Mouse (Mus musculus): ENCODE results near the gene Ppp1r37. TPM values are rescaled to one million over a fixed set of nuclear protein-coding genes. Genes with fewer than 3 reads are reported as not detected.

The Ppp1r37 gene
- polyA plus RNA-seq, 1 experiment from 2014 or later = 8.3 TPM

DNA sequence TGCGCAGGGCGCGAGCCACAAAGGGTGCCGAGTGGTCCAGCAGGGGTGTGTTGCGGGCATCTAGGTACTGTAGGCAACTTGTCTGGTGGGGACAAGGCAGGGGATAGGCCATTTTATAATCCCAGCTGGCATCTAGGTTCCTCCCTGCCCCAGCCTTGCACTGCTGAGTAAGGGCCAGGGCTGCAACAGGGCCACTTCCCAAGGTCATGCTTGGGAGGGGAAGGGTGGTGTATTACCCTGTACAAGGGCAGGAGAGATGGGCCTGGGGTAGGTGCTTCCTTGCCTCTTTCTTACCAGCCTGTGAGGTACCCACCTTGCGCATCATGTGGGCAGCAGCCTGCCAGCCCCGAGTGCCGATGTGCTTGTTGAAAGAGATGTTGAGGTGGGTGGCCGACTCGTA lies 28.2 kb downstream of the Ppp1r37 start:
- Histone ChIP-seq H3K27ac (ENCODE audit: low read depth) (no peak overlapping the region), H3K27me3 (ENCODE audit: insufficient read depth, low read length) (no peaks in the 10 kb centered on the region), H3K4me1 (ENCODE audit: insufficient read depth) (no peaks in the 10 kb centered on the region), H3K9me3 (ENCODE audit: low read length) (no peaks in the 10 kb centered on the region), H3K4me2 (ENCODE audit: low read depth, low read length) (no peak overlapping the region), H3K36me3 (replicated peaks; ENCODE audit: insufficient read depth, low read length) (peaks cover 53% of the 10 kb centered on the region), H3K9ac (replicated peaks) (no peak overlapping the region), H3K4me3 (ENCODE audit: low read depth, low read length) (no peak overlapping the region)
- no peak for DNase-seq
- ATAC-seq = no peak
- TF ChIP-seq EP300 (IDR thresholded peaks at IDR 0.05; ENCODE audit: low read depth) (no peak), CTCF (IDR thresholded peaks at IDR 0.05; ENCODE audit: low read depth) (no peak)
- 95% methylated on average over 10 of the region's 10 CpGs for WGBS (ENCODE audit: insufficient replicate concordance)

DNA sequence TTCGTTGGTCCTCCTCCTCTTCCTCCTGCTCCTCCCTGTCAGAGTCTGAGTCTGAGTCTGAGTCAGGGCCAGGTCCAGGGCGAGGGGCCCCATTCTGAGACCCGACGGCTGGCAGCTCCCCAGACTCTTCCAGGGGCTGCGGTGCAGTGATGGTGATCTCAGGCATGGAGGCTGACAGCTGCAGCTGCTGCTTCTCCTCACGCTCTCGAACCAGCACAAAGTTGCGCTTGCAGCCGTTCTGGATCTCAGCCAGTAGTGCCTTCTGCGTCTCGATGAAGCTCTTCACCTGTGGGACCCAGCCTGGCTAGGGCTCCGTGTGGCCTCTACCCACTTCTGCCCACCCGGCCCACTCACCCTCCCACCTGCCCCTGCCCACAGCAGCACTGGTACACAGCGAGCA lies 30.6 kb downstream of the Ppp1r37 start:
- Histone ChIP-seq H3K9me3 (ENCODE audit: low read length) (no peaks in the 10 kb centered on the region), H3K4me1 (ENCODE audit: insufficient read depth) (no peaks in the 10 kb centered on the region), H3K27me3 (ENCODE audit: insufficient read depth, low read length) (no peaks in the 10 kb centered on the region), H3K9ac (replicated peaks) (no peak overlapping the region), H3K36me3 (replicated peaks; ENCODE audit: insufficient read depth, low read length) (peaks cover 57% of the 10 kb centered on the region), H3K27ac (ENCODE audit: low read depth) (no peak overlapping the region), H3K4me2 (ENCODE audit: low read depth, low read length) (no peak overlapping the region), H3K4me3 (ENCODE audit: low read depth, low read length) (no peak overlapping the region)
- ATAC-seq = no peak
- TF ChIP-seq EP300 (IDR thresholded peaks at IDR 0.05; ENCODE audit: low read depth) (no peak), CTCF (IDR thresholded peaks at IDR 0.05; ENCODE audit: low read depth) (no peak)
- no peak for DNase-seq
- WGBS (ENCODE audit: insufficient replicate concordance) = 89% methylated on average over 13 of the region's 14 CpGs

DNA sequence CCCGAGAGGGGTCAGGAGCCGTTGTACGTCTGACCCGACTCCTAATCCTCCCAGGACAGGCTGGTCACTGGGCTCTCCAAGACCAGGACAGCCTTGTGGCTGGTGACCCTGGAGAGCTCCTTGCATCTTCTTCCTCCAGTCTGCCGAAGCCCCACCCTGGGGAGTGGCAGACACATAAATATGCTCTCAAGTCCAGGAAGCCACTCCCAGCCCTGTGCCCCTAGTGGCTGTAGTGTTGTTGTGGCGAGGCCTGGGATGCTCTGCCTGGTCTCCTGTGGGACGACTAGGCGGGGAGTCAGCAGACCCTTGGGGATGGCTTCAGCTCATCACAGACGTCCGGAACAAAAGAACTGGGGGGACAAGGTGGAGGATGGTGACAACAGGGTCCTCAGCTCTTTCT lies 31.8 kb downstream of the Ppp1r37 start:
- Histone ChIP-seq H3K36me3 (replicated peaks; ENCODE audit: insufficient read depth, low read length) (peaks cover 55% of the 10 kb centered on the region), H3K27ac (ENCODE audit: low read depth) (no peak overlapping the region), H3K27me3 (ENCODE audit: insufficient read depth, low read length) (no peaks in the 10 kb centered on the region), H3K4me1 (ENCODE audit: insufficient read depth) (no peaks in the 10 kb centered on the region), H3K4me2 (ENCODE audit: low read depth, low read length) (no peak overlapping the region), H3K4me3 (ENCODE audit: low read depth, low read length) (no peak overlapping the region), H3K9ac (replicated peaks) (no peak overlapping the region), H3K9me3 (ENCODE audit: low read length) (no peaks in the 10 kb centered on the region)
- no peak for ATAC-seq
- TF ChIP-seq CTCF (IDR thresholded peaks at IDR 0.05; ENCODE audit: low read depth) (peak; percentile 28), EP300 (IDR thresholded peaks at IDR 0.05; ENCODE audit: low read depth) (no peak)
- WGBS (ENCODE audit: insufficient replicate concordance) = 80% methylated on average over 10 of the region's 10 CpGs
- DNase-seq = no peak

DNA sequence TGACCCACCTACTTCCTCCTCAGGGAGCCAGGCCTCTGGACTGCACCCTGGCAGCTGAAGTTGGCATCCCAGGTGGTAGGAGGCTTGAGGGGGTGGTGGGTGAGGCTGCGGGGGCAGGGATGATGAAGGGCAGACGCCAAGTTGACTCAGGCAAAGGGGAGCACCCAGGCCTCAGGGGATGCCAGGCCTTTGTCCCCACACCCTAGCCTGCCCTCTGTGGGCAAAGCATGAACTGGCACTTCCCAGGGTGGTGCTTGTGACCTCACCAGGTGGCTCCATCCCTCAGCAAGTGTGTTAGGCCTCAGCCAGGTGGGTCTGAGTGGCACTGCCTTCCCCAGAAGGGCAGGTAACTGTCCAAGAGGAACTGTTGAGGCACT lies 37.8 kb downstream of the Ppp1r37 start:
- peak; percentile 20; the same call in 1 of the 2 replicates for TF ChIP-seq CTCF (IDR thresholded peaks at IDR 0.05; ENCODE audit: low read depth)
- no peak for TF ChIP-seq EP300 (IDR thresholded peaks at IDR 0.05; ENCODE audit: low read depth)
- Histone ChIP-seq H3K4me3 (ENCODE audit: low read depth, low read length) (no peak overlapping the region), H3K4me2 (ENCODE audit: low read depth, low read length) (no peak overlapping the region), H3K36me3 (replicated peaks; ENCODE audit: insufficient read depth, low read length) (0 out of 2 replicates have a peak, but pooled peaks cover 6% of the 10 kb centered on the region), H3K27me3 (ENCODE audit: insufficient read depth, low read length) (peaks cover 56% of the 10 kb centered on the region), H3K9me3 (ENCODE audit: low read length) (no peaks in the 10 kb centered on the region), H3K27ac (ENCODE audit: low read depth) (no peak overlapping the region), H3K9ac (replicated peaks) (no peak overlapping the region), H3K4me1 (ENCODE audit: insufficient read depth) (peaks cover 14% of the 10 kb centered on the region)
- WGBS (ENCODE audit: insufficient replicate concordance) = 74% methylated on average over 2 of the region's 2 CpGs
- DNase-seq (no peak), ATAC-seq (no peak)

DNA sequence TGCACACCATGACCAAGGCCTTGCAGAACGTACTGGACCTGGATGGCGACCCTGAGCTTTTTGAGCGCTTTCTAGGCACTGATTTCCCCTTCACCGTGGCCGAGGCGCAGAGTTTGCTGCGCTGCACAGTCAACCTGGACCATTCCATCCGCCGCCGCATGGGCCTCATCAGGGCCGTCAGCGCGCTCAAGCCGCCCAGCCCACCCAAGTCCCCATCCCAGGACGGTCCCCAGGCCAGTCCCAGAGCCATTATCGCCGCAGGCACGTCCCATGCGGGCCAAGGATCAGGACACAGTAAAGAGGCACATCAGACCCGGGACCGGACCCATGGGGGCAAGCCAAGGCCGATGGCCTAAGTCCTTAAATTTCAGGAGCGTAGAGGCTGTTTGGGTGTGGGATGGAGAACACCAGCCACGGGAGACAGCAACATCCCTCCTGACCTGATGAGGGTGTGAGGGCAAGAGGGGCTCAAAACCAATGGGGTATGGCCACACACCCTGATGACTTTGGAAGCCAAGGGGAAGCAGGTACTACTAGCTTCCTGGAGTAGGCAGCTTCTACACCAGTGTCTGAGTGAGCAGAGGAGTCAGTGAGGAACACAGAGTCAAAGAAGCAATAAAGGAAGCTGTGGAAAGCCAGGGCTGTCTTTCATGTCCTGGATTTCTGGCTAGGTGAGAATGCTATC lies 38.3 kb downstream of the Ppp1r37 start:
- Histone ChIP-seq H3K9me3 (ENCODE audit: low read length) (no peaks in the 10 kb centered on the region), H3K4me1 (ENCODE audit: insufficient read depth) (peaks cover 14% of the 10 kb centered on the region), H3K36me3 (replicated peaks; ENCODE audit: insufficient read depth, low read length) (0 out of 2 replicates have a peak, but pooled peaks cover 4% of the 10 kb centered on the region), H3K9ac (replicated peaks) (no peak overlapping the region), H3K4me2 (ENCODE audit: low read depth, low read length) (peak overlapping the region; percentile 62), H3K27me3 (ENCODE audit: insufficient read depth, low read length) (peaks cover 61% of the 10 kb centered on the region), H3K4me3 (ENCODE audit: low read depth, low read length) (peak overlapping the region; percentile 37; the same call in 1 of the 2 replicates), H3K27ac (ENCODE audit: low read depth) (no peak overlapping the region)
- TF ChIP-seq CTCF (IDR thresholded peaks at IDR 0.05; ENCODE audit: low read depth) (no peak), EP300 (IDR thresholded peaks at IDR 0.05; ENCODE audit: low read depth) (no peak)
- 18% methylated on average over 24 of the region's 24 CpGs for WGBS (ENCODE audit: insufficient replicate concordance)
- DNase-seq (no peak), ATAC-seq (0 out of 2 replicates have a peak, but pooled peaks have one; percentile 1)

DNA sequence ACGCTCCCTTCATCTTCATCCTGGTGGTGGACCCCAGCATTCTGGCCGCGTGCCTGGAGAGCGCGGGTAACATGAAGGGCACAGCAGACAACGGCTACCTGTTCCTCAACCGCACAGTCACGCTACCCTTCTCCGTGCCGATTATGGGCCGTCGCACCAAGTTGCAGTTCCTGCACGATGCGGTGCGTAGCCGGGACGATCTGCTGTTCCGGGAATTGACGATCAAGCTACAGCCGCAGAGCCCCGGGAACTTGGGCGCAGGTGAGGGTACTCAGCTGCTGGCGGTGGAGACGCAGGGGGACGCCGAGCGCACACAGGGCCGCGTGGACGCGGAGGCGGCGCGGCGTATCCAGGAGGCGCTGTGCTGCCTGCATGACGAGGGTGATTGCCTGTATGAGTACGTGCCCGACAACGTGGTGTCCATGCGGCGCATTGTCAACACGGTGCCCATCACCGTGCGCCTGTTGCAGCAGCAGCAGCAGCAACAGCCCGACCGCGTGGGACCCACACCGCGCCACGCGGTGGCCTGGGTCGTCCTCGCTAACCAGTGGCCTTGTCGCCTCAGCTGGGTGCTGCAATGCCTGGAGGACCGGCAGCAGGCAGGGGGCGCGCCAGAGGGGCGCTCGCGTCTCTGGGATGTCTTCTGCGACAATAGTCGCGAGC lies 39.0 kb downstream of the Ppp1r37 start:
- no peak overlapping the region for H3K27ac ChIP-seq (ENCODE audit: low read depth)
- no peaks in the 10 kb centered on the region for H3K9me3 ChIP-seq (ENCODE audit: low read length)
- H3K4me3 ChIP-seq (ENCODE audit: low read depth, low read length) = peak overlapping the region; percentile 37
- DNase-seq = peak; percentile 62
- H3K9ac ChIP-seq (replicated peaks) = no peak overlapping the region
- TF ChIP-seq CTCF (IDR thresholded peaks at IDR 0.05; ENCODE audit: low read depth) (peak; percentile 64), EP300 (IDR thresholded peaks at IDR 0.05; ENCODE audit: low read depth) (no peak)
- peak; percentile 27 for ATAC-seq
- peak overlapping the region; percentile 62 for H3K4me2 ChIP-seq (ENCODE audit: low read depth, low read length)
- peaks cover 14% of the 10 kb centered on the region for H3K4me1 ChIP-seq (ENCODE audit: insufficient read depth)
- no peaks in the 10 kb centered on the region for H3K36me3 ChIP-seq (replicated peaks; ENCODE audit: insufficient read depth, low read length)
- WGBS (ENCODE audit: insufficient replicate concordance) = under 1% methylated on average over 64 of the region's 64 CpGs
- peaks cover 68% of the 10 kb centered on the region for H3K27me3 ChIP-seq (ENCODE audit: insufficient read depth, low read length)
